Mouse (Mus musculus): ENCODE results near the gene Camk1d. TPM values are rescaled to one million over a fixed set of nuclear protein-coding genes. Genes with fewer than 3 reads are reported as not detected.

The Camk1d gene
- polyA plus RNA-seq, 1 experiment = 7.3 TPM

DNA sequence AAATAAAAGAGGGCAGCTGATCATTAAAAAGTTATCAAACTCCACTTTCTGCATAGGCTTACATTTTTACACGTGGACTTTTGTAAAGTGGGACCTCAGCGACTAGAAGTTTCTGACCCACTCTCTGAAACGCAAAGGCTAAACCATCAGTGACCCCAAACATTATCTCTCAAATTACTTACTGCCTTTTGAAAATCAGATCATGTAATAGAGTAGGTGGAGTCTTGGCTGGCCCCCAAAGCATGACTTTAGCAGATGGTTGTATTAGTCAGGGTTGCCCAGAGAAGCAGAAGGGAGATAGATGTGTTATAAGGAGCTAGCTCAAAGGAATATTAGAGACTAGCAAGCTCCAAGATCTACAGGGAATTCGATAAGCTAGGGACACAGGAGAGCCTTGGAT, 103.8 kb downstream of the Camk1d start:
- DNase-seq (ENCODE audit: low read depth) = peak; percentile 40
- no peak for TF ChIP-seq POLR2A (IDR thresholded peaks at IDR 0.05; ENCODE audit: borderline replicate concordance, extremely low read depth, insufficient read depth, insufficient read length, poor library complexity, severe bottlenecking)
- TF ChIP-seq CTCF (IDR thresholded peaks at IDR 0.05; ENCODE audit: borderline replicate concordance, extremely low read depth, insufficient read depth, insufficient read length) = no peak

DNA sequence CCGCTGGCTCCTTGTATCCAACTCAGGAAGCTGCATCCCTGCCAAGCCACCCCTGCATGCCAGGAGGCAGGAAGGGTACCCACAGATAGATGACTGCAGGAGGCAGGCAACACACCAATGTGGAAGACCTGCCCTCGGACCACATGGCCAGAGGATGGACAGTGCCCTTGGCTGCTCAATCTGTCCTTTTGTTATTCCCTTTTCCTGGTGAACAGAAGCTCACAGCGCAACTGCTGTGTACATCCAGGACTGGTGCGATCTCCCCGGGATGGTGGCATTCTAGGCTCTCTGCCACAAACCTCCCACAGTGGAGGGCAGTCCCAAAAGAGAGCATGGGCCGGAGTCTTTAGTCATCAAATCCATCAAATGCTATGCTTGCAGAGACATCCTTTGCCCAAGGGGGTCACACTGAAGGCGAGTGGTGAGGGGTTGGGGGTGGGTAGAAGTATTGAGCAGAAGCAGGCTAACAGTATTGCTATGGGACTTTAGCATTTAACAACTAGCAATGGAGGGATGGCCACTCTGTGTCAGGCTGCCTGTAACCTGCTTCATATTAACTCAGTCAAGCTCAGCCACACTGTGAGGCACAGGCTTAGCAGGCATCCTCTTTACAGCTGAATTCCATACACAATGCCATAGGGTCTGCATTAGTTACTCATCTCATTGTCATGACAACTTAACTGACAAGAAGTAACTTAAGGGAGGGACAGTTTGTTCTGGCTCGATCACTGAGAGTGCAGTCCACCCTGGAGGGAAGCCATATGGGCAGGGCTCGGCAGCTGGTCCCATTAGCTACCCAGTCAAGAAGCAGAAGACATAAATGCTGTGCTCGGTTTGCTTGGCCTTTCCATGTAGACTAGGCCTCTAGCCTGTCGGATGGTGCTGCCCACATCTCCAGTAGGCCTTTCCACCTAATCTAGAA, 106.1 kb downstream of the Camk1d start:
- DNase-seq (ENCODE audit: low read depth) = peak; percentile 10
- TF ChIP-seq CTCF (IDR thresholded peaks at IDR 0.05; ENCODE audit: borderline replicate concordance, extremely low read depth, insufficient read depth, insufficient read length) (no peak), POLR2A (IDR thresholded peaks at IDR 0.05; ENCODE audit: borderline replicate concordance, extremely low read depth, insufficient read depth, insufficient read length, poor library complexity, severe bottlenecking) (no peak)

DNA sequence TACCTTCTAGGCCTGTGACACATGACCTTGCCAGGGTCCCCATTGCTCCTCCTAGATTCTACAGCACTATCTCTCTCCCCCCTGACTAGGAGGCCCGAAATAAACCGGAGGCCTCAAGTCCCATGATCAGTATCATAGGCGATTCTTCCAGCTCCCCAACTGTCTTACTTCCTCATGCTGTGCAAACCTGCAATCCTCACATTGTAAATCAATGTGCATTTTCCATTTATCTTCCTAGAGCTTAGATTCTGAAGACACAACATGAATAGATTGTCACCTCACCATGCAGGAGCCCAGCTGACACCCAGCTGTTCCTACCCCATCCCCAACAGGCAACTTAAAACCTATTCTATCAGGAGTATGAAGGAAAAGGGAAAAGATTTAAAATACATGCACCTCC, 108.5 kb downstream of the Camk1d start:
- no peak for DNase-seq (ENCODE audit: low read depth)
- no peak for TF ChIP-seq POLR2A (IDR thresholded peaks at IDR 0.05; ENCODE audit: borderline replicate concordance, extremely low read depth, insufficient read depth, insufficient read length, poor library complexity, severe bottlenecking)
- TF ChIP-seq CTCF (IDR thresholded peaks at IDR 0.05; ENCODE audit: borderline replicate concordance, extremely low read depth, insufficient read depth, insufficient read length) = no peak

GRCm38 (mm10) chr2:5602044-5602443, 112.3 kb downstream of the Camk1d start:
- TF ChIP-seq CTCF (IDR thresholded peaks at IDR 0.05; ENCODE audit: borderline replicate concordance, extremely low read depth, insufficient read depth, insufficient read length) (no peak), POLR2A (IDR thresholded peaks at IDR 0.05; ENCODE audit: borderline replicate concordance, extremely low read depth, insufficient read depth, insufficient read length, poor library complexity, severe bottlenecking) (no peak)

GRCm38 (mm10) chr2:5601243-5601642, 113.1 kb downstream of the Camk1d start:
- DNase-seq (ENCODE audit: low read depth) = peak; percentile 35

More at GRCm38 (mm10) chr2:5602044-5602443, 112.3 kb downstream of the Camk1d start:
- no peak for DNase-seq (ENCODE audit: low read depth)

DNA sequence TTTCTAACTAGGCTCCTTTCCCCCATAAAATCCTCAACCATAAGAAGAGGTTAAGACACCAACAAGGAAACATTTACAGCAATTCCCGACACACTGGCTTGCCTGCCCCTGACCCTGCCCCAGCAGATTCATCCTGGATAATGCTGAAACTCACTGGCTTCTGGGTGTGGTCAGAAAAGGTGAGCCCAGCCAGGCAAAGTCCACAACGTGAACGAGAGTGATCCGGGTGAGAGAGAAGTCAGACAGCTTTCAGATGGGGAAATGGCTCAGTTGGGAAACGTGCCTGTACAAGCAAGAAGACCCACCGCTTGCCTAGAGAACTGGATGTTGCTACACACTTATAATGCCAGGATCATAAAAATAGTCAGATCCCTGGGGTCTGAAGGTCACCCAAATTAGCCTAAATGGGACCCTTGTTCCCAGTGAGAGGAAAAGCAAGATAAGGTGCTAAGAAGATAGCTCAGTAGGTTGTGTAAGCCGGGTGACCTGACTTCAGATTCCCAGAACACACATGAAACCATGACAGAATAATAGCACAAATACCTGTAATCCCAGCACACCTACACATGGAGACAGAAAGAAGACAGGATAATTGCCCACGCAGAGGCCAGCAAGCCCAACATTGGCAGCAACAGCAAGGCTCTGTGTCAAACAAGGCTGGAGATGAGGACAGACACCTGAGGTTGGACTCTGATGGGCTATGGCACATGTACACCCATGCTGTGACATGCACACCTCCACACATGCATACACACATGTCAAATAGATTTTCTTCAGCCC, 113.9 kb downstream of the Camk1d start:
- DNase-seq (ENCODE audit: low read depth) = no peak
- TF ChIP-seq CTCF (IDR thresholded peaks at IDR 0.05; ENCODE audit: borderline replicate concordance, extremely low read depth, insufficient read depth, insufficient read length) (no peak), POLR2A (IDR thresholded peaks at IDR 0.05; ENCODE audit: borderline replicate concordance, extremely low read depth, insufficient read depth, insufficient read length, poor library complexity, severe bottlenecking) (no peak)

DNA sequence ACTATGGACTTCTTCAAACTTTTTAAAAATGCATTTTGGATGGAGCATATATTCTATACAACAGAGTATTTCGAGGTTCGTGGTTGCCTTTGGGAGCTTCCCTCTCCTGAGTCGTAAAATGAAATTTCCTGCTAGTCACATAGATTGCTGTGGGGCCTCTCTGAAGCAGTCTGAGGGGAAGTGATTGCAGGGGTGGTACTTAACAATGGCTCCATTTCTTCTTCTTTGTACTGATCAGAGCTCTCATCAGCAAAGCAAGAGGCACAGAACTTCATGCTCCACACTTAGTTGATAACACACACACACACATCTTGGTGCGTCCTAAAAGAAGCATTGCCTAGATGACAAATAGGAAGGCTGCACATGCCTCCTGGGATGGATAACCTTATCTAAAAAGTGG, 114.6 kb downstream of the Camk1d start:
- TF ChIP-seq POLR2A (IDR thresholded peaks at IDR 0.05; ENCODE audit: borderline replicate concordance, extremely low read depth, insufficient read depth, insufficient read length, poor library complexity, severe bottlenecking) (no peak), CTCF (IDR thresholded peaks at IDR 0.05; ENCODE audit: borderline replicate concordance, extremely low read depth, insufficient read depth, insufficient read length) (no peak)
- DNase-seq (ENCODE audit: low read depth) = no peak

DNA sequence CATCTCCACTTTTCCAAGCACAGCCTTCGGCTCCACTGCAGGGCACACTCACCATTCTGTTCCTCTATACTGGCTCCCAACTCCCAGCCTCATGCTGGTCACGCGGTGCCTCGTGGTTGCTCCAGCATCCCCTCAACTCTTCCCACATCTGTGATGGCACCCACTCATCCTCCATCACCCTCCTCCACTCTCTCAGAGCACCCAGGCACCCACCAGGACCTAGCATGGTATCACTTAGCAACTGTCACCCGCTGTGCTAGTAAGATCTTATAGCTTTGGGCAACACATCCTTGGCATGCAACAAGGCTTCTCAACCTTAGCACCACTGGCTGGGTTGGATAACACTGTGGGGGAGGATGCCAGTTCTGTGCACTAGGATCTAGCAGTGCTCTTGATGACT, 115.8 kb downstream of the Camk1d start:
- no peak for TF ChIP-seq CTCF (IDR thresholded peaks at IDR 0.05; ENCODE audit: borderline replicate concordance, extremely low read depth, insufficient read depth, insufficient read length)
- TF ChIP-seq POLR2A (IDR thresholded peaks at IDR 0.05; ENCODE audit: borderline replicate concordance, extremely low read depth, insufficient read depth, insufficient read length, poor library complexity, severe bottlenecking) = no peak
- DNase-seq (ENCODE audit: low read depth) = no peak

GRCm38 (mm10) chr2:5596882-5597281, 117.4 kb downstream of the Camk1d start:
- peak; percentile 68 for DNase-seq (ENCODE audit: low read depth)
- TF ChIP-seq POLR2A (IDR thresholded peaks at IDR 0.05; ENCODE audit: borderline replicate concordance, extremely low read depth, insufficient read depth, insufficient read length, poor library complexity, severe bottlenecking) (no peak), CTCF (IDR thresholded peaks at IDR 0.05; ENCODE audit: borderline replicate concordance, extremely low read depth, insufficient read depth, insufficient read length) (no peak)

DNA sequence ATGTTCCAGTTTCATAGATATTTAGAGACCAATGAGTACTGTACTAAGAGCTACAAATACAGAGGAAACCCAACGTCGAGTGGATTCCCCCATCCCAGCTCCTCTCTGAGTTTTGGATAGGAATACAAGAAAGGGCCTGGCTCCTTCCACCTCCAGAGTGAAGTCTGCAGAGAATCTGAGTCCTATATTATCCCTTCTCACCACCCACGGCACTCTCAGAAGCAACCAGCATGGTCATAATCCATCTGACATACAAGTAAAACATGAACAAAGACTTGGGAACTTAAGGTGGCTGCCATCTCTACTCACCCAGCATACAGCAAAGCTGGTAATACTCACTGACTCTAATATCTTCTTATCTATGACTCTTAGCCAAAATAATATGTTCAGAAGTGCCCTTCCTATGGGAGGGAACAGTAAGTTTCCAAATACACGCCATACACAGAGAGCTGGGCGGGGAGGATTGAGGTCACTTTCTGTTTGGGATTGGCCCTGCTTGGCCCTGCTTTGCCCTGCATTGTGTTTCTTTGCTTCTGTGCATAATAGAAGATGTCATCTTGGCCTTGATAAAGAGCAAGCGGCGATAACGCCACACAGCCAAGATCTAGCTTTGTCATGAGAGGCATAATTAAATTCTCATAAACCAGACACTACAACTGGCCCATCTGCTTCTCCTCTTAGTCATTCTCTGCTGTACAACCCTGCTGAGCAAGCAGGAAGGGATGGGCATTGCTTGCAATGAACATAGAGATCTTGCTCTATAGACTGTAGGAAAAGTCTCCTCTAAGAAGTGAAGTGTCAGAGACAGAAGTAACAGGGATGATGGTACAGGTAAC, 118.7 kb downstream of the Camk1d start:
- no peak for TF ChIP-seq CTCF (IDR thresholded peaks at IDR 0.05; ENCODE audit: borderline replicate concordance, extremely low read depth, insufficient read depth, insufficient read length)
- no peak for TF ChIP-seq POLR2A (IDR thresholded peaks at IDR 0.05; ENCODE audit: borderline replicate concordance, extremely low read depth, insufficient read depth, insufficient read length, poor library complexity, severe bottlenecking)
- peak; percentile 32 for DNase-seq (ENCODE audit: low read depth)
